Mouse (Mus musculus): ENCODE measurements around the gene Tuba3b. TPM values are rescaled to one million over a fixed set of nuclear protein-coding genes. Genes with fewer than 3 reads are reported as not detected.
A peak's percentile ranks its signal among the peaks of the same experiment; 100 is the strongest.

Gene Tuba3b
- polyA plus RNA-seq, 1 experiment = not detected

GRCm38 (mm10) chr6:145656740-145657591 is 41.4 kb downstream of the Tuba3b start:
- no peak overlapping the region for H3K4me3 ChIP-seq (replicated peaks; ENCODE audit: insufficient read depth, low read depth, low read length)
- no peaks in the 10 kb centered on the region; the same call in 1 of the 2 replicates for H3K4me1 ChIP-seq (ENCODE audit: control insufficient read depth, insufficient read depth, low read length)
- WGBS = 58% methylated on average over 15 of the region's 15 CpGs
- DNase-seq = no peak
- no peak overlapping the region for H3K27ac ChIP-seq (ENCODE audit: insufficient read depth, low read length)
- TF ChIP-seq POLR2A (IDR thresholded peaks at IDR 0.05; ENCODE audit: borderline replicate concordance, insufficient read depth, low read length) = no peak
- no peaks in the 10 kb centered on the region for H3K27me3 ChIP-seq (ENCODE audit: control insufficient read depth, insufficient read depth, low read length)

GRCm38 (mm10) chr6:145659116-145659515 is 43.6 kb downstream of the Tuba3b start:
- TF ChIP-seq CTCF (IDR thresholded peaks at IDR 0.05; ENCODE audit: borderline replicate concordance, insufficient read depth, low read depth, low read length) (no peak), POLR2A (IDR thresholded peaks at IDR 0.05; ENCODE audit: borderline replicate concordance, insufficient read depth, low read length) (no peak)
- H3K27ac ChIP-seq (ENCODE audit: insufficient read depth, low read length) = no peak overlapping the region
- 59% methylated on average over 6 of the region's 6 CpGs for WGBS
- no peak overlapping the region for H3K4me3 ChIP-seq (replicated peaks; ENCODE audit: insufficient read depth, low read depth, low read length)
- H3K27me3 ChIP-seq (ENCODE audit: control insufficient read depth, insufficient read depth, low read length) = no peaks in the 10 kb centered on the region
- H3K4me1 ChIP-seq (ENCODE audit: control insufficient read depth, insufficient read depth, low read length) = no peaks in the 10 kb centered on the region; the same call in 1 of the 2 replicates
- peak in 1 of 2 experiments; percentile 15 for DNase-seq

GRCm38 (mm10) chr6:145660943-145661342 is 45.4 kb downstream of the Tuba3b start:
- no peaks in the 10 kb centered on the region; the same call in 1 of the 2 replicates for H3K4me1 ChIP-seq (ENCODE audit: control insufficient read depth, insufficient read depth, low read length)
- no peak for TF ChIP-seq POLR2A (IDR thresholded peaks at IDR 0.05; ENCODE audit: borderline replicate concordance, insufficient read depth, low read length)
- no peak for TF ChIP-seq CTCF (IDR thresholded peaks at IDR 0.05; ENCODE audit: borderline replicate concordance, insufficient read depth, low read depth, low read length)
- WGBS = 87% methylated on average over 11 of the region's 11 CpGs

GRCm38 (mm10) chr6:145664208-145664607 is 48.7 kb downstream of the Tuba3b start:
- no peak for TF ChIP-seq CTCF (IDR thresholded peaks at IDR 0.05; ENCODE audit: borderline replicate concordance, insufficient read depth, low read depth, low read length)
- no peak for TF ChIP-seq POLR2A (IDR thresholded peaks at IDR 0.05; ENCODE audit: borderline replicate concordance, insufficient read depth, low read length)
- Histone ChIP-seq H3K27ac (ENCODE audit: insufficient read depth, low read length) (no peak overlapping the region), H3K27me3 (ENCODE audit: control insufficient read depth, insufficient read depth, low read length) (no peaks in the 10 kb centered on the region; the same call in 1 of the 2 replicates), H3K4me1 (ENCODE audit: control insufficient read depth, insufficient read depth, low read length) (peaks cover 2% of the 10 kb centered on the region), H3K4me3 (replicated peaks; ENCODE audit: insufficient read depth, low read depth, low read length) (no peak overlapping the region)
- WGBS = 82% methylated on average over 5 of the region's 5 CpGs
- no peak for DNase-seq

More at GRCm38 (mm10) chr6:145660943-145661342, 45.4 kb downstream of the Tuba3b start:
- H3K27me3 ChIP-seq (ENCODE audit: control insufficient read depth, insufficient read depth, low read length) = no peaks in the 10 kb centered on the region
- no peak for DNase-seq
- no peak overlapping the region for H3K27ac ChIP-seq (ENCODE audit: insufficient read depth, low read length)
- no peak overlapping the region for H3K4me3 ChIP-seq (replicated peaks; ENCODE audit: insufficient read depth, low read depth, low read length)

GRCm38 (mm10) chr6:145665751-145666150 is 50.2 kb downstream of the Tuba3b start:
- 93% methylated on average over 3 of the region's 3 CpGs for WGBS
- Histone ChIP-seq H3K4me1 (ENCODE audit: control insufficient read depth, insufficient read depth, low read length) (peaks cover 6% of the 10 kb centered on the region; the same call in 1 of the 2 replicates), H3K4me3 (replicated peaks; ENCODE audit: insufficient read depth, low read depth, low read length) (no peak overlapping the region), H3K27ac (ENCODE audit: insufficient read depth, low read length) (no peak overlapping the region), H3K27me3 (ENCODE audit: control insufficient read depth, insufficient read depth, low read length) (no peaks in the 10 kb centered on the region; the same call in 1 of the 2 replicates)
- TF ChIP-seq POLR2A (IDR thresholded peaks at IDR 0.05; ENCODE audit: borderline replicate concordance, insufficient read depth, low read length) = no peak
- no peak for TF ChIP-seq CTCF (IDR thresholded peaks at IDR 0.05; ENCODE audit: borderline replicate concordance, insufficient read depth, low read depth, low read length)
- no peak for DNase-seq

GRCm38 (mm10) chr6:145667654-145668053 is 52.1 kb downstream of the Tuba3b start:
- Histone ChIP-seq H3K27ac (ENCODE audit: insufficient read depth, low read length) (no peak overlapping the region), H3K4me1 (ENCODE audit: control insufficient read depth, insufficient read depth, low read length) (peaks cover 6% of the 10 kb centered on the region; the same call in 1 of the 2 replicates), H3K27me3 (ENCODE audit: control insufficient read depth, insufficient read depth, low read length) (no peaks in the 10 kb centered on the region; the same call in 1 of the 2 replicates), H3K4me3 (replicated peaks; ENCODE audit: insufficient read depth, low read depth, low read length) (no peak overlapping the region)
- TF ChIP-seq CTCF (IDR thresholded peaks at IDR 0.05; ENCODE audit: borderline replicate concordance, insufficient read depth, low read depth, low read length) (no peak), POLR2A (IDR thresholded peaks at IDR 0.05; ENCODE audit: borderline replicate concordance, insufficient read depth, low read length) (no peak)
- WGBS = 66% methylated on average over 3 of the region's 3 CpGs
- DNase-seq = no peak

- H3K4me1 ChIP-seq (ENCODE audit: control insufficient read depth, insufficient read depth, low read length) = peaks cover 6% of the 10 kb centered on the region; the same call in 1 of the 2 replicates
- DNase-seq = peak; percentile 68 to 87
- WGBS = 4% methylated on average over 10 of the region's 10 CpGs
- TF ChIP-seq CTCF (IDR thresholded peaks at IDR 0.05; ENCODE audit: borderline replicate concordance, insufficient read depth, low read depth, low read length) (no peak), POLR2A (IDR thresholded peaks at IDR 0.05; ENCODE audit: borderline replicate concordance, insufficient read depth, low read length) (no peak)
- no peaks in the 10 kb centered on the region; the same call in 1 of the 2 replicates for H3K27me3 ChIP-seq (ENCODE audit: control insufficient read depth, insufficient read depth, low read length)
- no peak overlapping the region for H3K27ac ChIP-seq (ENCODE audit: insufficient read depth, low read length)
- no peak overlapping the region for H3K4me3 ChIP-seq (replicated peaks; ENCODE audit: insufficient read depth, low read depth, low read length)
These were observed 54.1 kb downstream of the Tuba3b start for GRCm38 (mm10) chr6:145669596-145670071.

Other genes starting within 250 kb of the Tuba3b start
- 0.70 and 1.2 TPM in 2 replicates for gene Lmntd1, start 1.4 kb upstream of the Tuba3b start, polyA plus RNA-seq (2012; rRNA removed)
- gene Rassf8, start 131.0 kb downstream of the Tuba3b start, polyA plus RNA-seq (2012; rRNA removed) = 31.2 and 38.1 TPM in 2 replicates
- 33.9 and 35.0 TPM in 2 replicates for gene Bhlhe41, start 249.8 kb downstream of the Tuba3b start, polyA plus RNA-seq (2012; rRNA removed)